11 mouse cellular contexts compared by ENCODE assay signal in the genomic region with DNA sequence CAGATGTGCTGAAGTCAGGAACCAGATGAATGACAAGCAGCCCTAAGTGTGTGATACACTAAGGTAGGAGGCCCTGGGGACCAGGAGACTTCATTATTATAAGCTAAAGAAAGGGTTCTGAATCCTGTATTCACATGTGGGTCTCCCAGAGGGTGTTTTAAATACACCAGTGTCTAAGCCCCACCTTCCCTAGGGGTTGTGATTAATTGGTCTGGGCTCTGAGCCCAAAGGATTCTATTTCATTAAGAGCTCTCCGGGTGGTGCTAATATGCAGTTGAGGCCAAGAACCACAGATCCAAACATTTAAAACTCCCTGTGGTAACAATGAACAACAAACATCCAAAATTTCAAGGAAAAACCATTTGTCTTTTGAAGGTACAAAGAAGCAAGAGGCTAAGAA.
A peak's percentile ranks its signal among the peaks of the same experiment; 100 is the strongest.
DNase-seq lines count a peak whose midpoint lies in the region; ATAC-seq and TF ChIP-seq lines count a peak whose summit lies in the region.
"Had no signal": no experiment of that assay in that cellular context is flagged by ENCODE, and none has a peak within 500 bp of the region (broad histone marks: within the 10 kb centered on the region; RNA-seq: fewer than 3 reads in every experiment).

No protein-coding gene starts in this region.

- 21% methylated on average over 1 of the region's 1 CpGs for WGBS in lung, embryonic 16.5 days
- 15% methylated on average over 1 of the region's 1 CpGs for WGBS in lung, adult 2 months
- 52% methylated on average over 1 of the region's 1 CpGs for WGBS in forebrain, embryonic 11.5 days

- TF ChIP-seq POLR2A in lung, adult 2 months (IDR thresholded peaks at IDR 0.05; ENCODE audit: borderline replicate concordance, extremely low read depth, low read depth, low read length), result no peak

- no peak overlapping the region for H3K9ac ChIP-seq in lung, embryonic 16.5 days (ENCODE audit: low read length)
- H3K9ac ChIP-seq in forebrain, embryonic 11.5 days (ENCODE audit: low read length), result no peak overlapping the region
- H3K9ac ChIP-seq: liver, embryonic 14.5 days had no signal

- H3K4me2 ChIP-seq in lung, embryonic 16.5 days (ENCODE audit: low read depth, low read length), result no peak overlapping the region
- no peak overlapping the region for H3K4me2 ChIP-seq in forebrain, embryonic 11.5 days (ENCODE audit: low read depth, low read length, severe bottlenecking)

- no peaks in the 10 kb centered on the region for H3K9me3 ChIP-seq in lung, embryonic 16.5 days (ENCODE audit: control insufficient read depth, low read length)
- H3K9me3 ChIP-seq in forebrain, embryonic 11.5 days (ENCODE audit: control insufficient read depth, low read length), result no peaks in the 10 kb centered on the region

- no peaks in the 10 kb centered on the region for H3K27me3 ChIP-seq in lung, embryonic 16.5 days (ENCODE audit: control insufficient read depth, insufficient read depth, low read depth, low read length)
- no peaks in the 10 kb centered on the region for H3K27me3 ChIP-seq in forebrain, embryonic 11.5 days (ENCODE audit: control insufficient read depth, insufficient read depth, low read length)

- peak; percentile 62 for ATAC-seq in lung, embryonic 16.5 days (ENCODE audit: low read depth)
- peak; percentile 49; the same call in 1 of the 2 replicates for ATAC-seq in forebrain, embryonic 11.5 days (replicated peaks; ENCODE audit: low FRiP score)
- ATAC-seq in erythroblast, adult 5-6 weeks (replicated peaks; ENCODE audit: low FRiP score, poor library complexity, severe bottlenecking), result no peak

- no peak for DNase-seq in lung, adult 2 months
- peak; percentile 55 for DNase-seq in brain, adult 2 months (ENCODE audit: low read depth, low spot score)
- DNase-seq in forebrain, embryonic 11.5 days (ENCODE audit: low spot score), result no peak
- peak; percentile 29 for DNase-seq in layer of hippocampus, adult 9-11 months
- no peak for DNase-seq in left cerebral cortex, adult 11 months (ENCODE audit: low spot score)
- no peak for DNase-seq in cerebellum, adult 8-10 months
- DNase-seq: gastrocnemius, adult 2 months had no signal

- H3K27ac ChIP-seq in lung, embryonic 16.5 days (ENCODE audit: low read length), result no peak overlapping the region
- H3K27ac ChIP-seq in forebrain, embryonic 11.5 days (ENCODE audit: low read depth, low read length), result no peak overlapping the region
- H3K27ac ChIP-seq: gastrocnemius, adult 2 months; liver, embryonic 14.5 days had no signal

- H3K4me1 ChIP-seq in lung, embryonic 16.5 days (replicated peaks; ENCODE audit: control insufficient read depth, insufficient read depth, low read length), result 0 out of 2 replicates have a peak, but pooled peaks cover 13% of the 10 kb centered on the region
- H3K4me1 ChIP-seq in lung, adult 2 months (ENCODE audit: control insufficient read depth, insufficient read depth, low read length), result no peaks in the 10 kb centered on the region
- H3K4me1 ChIP-seq in forebrain, embryonic 11.5 days (replicated peaks; ENCODE audit: control insufficient read depth, insufficient read depth, low read length), result no peaks in the 10 kb centered on the region

- H3K36me3 ChIP-seq in lung, embryonic 16.5 days (ENCODE audit: control insufficient read depth, insufficient read depth, low read length), result no peaks in the 10 kb centered on the region
- no peaks in the 10 kb centered on the region for H3K36me3 ChIP-seq in forebrain, embryonic 11.5 days (ENCODE audit: control insufficient read depth, insufficient read depth, low read length)
- H3K36me3 ChIP-seq: G1E had no signal

- no peak for TF ChIP-seq CTCF in lung, adult 2 months (IDR thresholded peaks at IDR 0.05; ENCODE audit: insufficient read depth, low read length)

- H3K4me3 ChIP-seq in lung, embryonic 16.5 days (ENCODE audit: low read length), result no peak overlapping the region
- H3K4me3 ChIP-seq in lung, adult 2 months (replicated peaks; ENCODE audit: extremely low read depth, low read depth, low read length), result no peak overlapping the region
- no peak overlapping the region for H3K4me3 ChIP-seq in forebrain, embryonic 11.5 days (ENCODE audit: low read depth, low read length)
- H3K4me3 ChIP-seq: gastrocnemius, adult 2 months had no signal

Comparison
In these comparisons a context has a peak if more than half of its experiments do, and no peak if none do; other contexts are left out.
1. DNase-seq: peak in brain, adult 2 months (single experiment) and layer of hippocampus, adult 9-11 months (single experiment); none in lung, adult 2 months (single experiment), forebrain, embryonic 11.5 days (single experiment), left cerebral cortex, adult 11 months (single experiment) and cerebellum, adult 8-10 months (single experiment).